ENCODE assay signal across 24 mouse cellular contexts in genomic region chr10:75549886-75550285, GRCm38 (mm10). TPM values are rescaled to one million over a fixed set of nuclear protein-coding genes. Genes with fewer than 3 reads are reported as not detected.
DNase-seq lines count a peak whose midpoint lies in the region; ATAC-seq and TF ChIP-seq lines count a peak whose summit lies in the region.
"Had no signal": no experiment of that assay in that cellular context is flagged by ENCODE, and none has a peak within 500 bp of the region (broad histone marks: within the 10 kb centered on the region; RNA-seq: fewer than 3 reads in every experiment).

No protein-coding gene starts in this region.

- 0 out of 2 replicates have a peak, but pooled peaks have one; percentile 19 for TF ChIP-seq EP300 in lung, postnatal 0 days (IDR thresholded peaks at IDR 0.05)

- ATAC-seq in kidney, embryonic 16.5 days (ENCODE audit: low FRiP score, low TSS enrichment) = peak; percentile 65
- ATAC-seq in lung, postnatal 0 days = peak; percentile 47
- peak; percentile 64 for ATAC-seq in liver, embryonic 15.5 days (ENCODE audit: insufficient read depth)
- ATAC-seq: forebrain, embryonic 13.5 days; intestine, postnatal 0 days; midbrain, embryonic 16.5 days had no signal

- DNase-seq in kidney, adult 9 months = no peak
- peak; percentile 77 for DNase-seq in lung, postnatal 0 days (ENCODE audit: low spot score)
- no peak for DNase-seq in lung, postnatal 4 days
- DNase-seq in layer of hippocampus, adult 9-11 months = no peak
- DNase-seq: adrenal gland, adult 8-10 months; cerebellum, adult 8-10 months; cerebellum, postnatal 25 days; gastrocnemius, postnatal 25 days; heart, adult 18-20 months; heart, postnatal 4 days; kidney, postnatal 36 days; right cerebral cortex, postnatal 25 days had no signal

- H3K4me1 ChIP-seq in kidney, embryonic 16.5 days (ENCODE audit: insufficient read depth, low read length) = peaks cover 42% of the 10 kb centered on the region
- peaks cover 14% of the 10 kb centered on the region; the same call in 1 of the 2 replicates for H3K4me1 ChIP-seq in lung, postnatal 0 days (ENCODE audit: insufficient read depth, low read depth, low read length)
- H3K4me1 ChIP-seq in liver, embryonic 15.5 days (replicated peaks) = peaks cover 12% of the 10 kb centered on the region

- TF ChIP-seq CTCF in lung, postnatal 0 days (IDR thresholded peaks at IDR 0.05) = no peak

- no peak overlapping the region for H3K4me3 ChIP-seq in kidney, embryonic 16.5 days (ENCODE audit: low read length)
- H3K4me3 ChIP-seq in lung, postnatal 0 days (ENCODE audit: low read depth, low read length) = no peak overlapping the region
- no peak overlapping the region for H3K4me3 ChIP-seq in liver, embryonic 15.5 days (replicated peaks)
- H3K4me3 ChIP-seq: forebrain, embryonic 13.5 days; hindbrain, embryonic 13.5 days; layer of hippocampus, adult 2 months; limb, embryonic 13.5 days; midbrain, embryonic 10.5 days; stomach, embryonic 15.5 days had no signal

- H3K27ac ChIP-seq in kidney, embryonic 16.5 days (ENCODE audit: low read length) = no peak overlapping the region; the same call in 1 of the 2 replicates
- H3K27ac ChIP-seq in lung, postnatal 0 days (ENCODE audit: low read length) = no peak overlapping the region
- no peak overlapping the region for H3K27ac ChIP-seq in liver, embryonic 15.5 days (replicated peaks)
- H3K27ac ChIP-seq: forebrain, embryonic 13.5 days; hindbrain, embryonic 13.5 days; layer of hippocampus, adult 2 months; limb, embryonic 13.5 days; midbrain, embryonic 10.5 days; stomach, embryonic 15.5 days had no signal

- peaks cover 5% of the 10 kb centered on the region; the same call in 1 of the 2 replicates for H3K9me3 ChIP-seq in kidney, embryonic 16.5 days (ENCODE audit: low read length)
- H3K9me3 ChIP-seq in lung, postnatal 0 days (ENCODE audit: low read length) = no peaks in the 10 kb centered on the region; the same call in 1 of the 2 replicates
- no peaks in the 10 kb centered on the region for H3K9me3 ChIP-seq in liver, embryonic 15.5 days (replicated peaks)
- H3K9me3 ChIP-seq: forebrain, embryonic 13.5 days; G1E; stomach, embryonic 15.5 days had no signal

- no peak overlapping the region for H3K9ac ChIP-seq in kidney, embryonic 16.5 days (replicated peaks; ENCODE audit: low read length)
- H3K9ac ChIP-seq in lung, postnatal 0 days (replicated peaks; ENCODE audit: low read depth) = no peak overlapping the region
- H3K9ac ChIP-seq in liver, embryonic 15.5 days = no peak overlapping the region
- H3K9ac ChIP-seq: forebrain, embryonic 13.5 days; hindbrain, embryonic 13.5 days; limb, embryonic 13.5 days; stomach, embryonic 15.5 days had no signal

- no peaks in the 10 kb centered on the region for H3K36me3 ChIP-seq in kidney, embryonic 16.5 days (ENCODE audit: insufficient read depth, low read length)
- H3K36me3 ChIP-seq in lung, postnatal 0 days (ENCODE audit: insufficient read depth, low read length) = no peaks in the 10 kb centered on the region
- no peaks in the 10 kb centered on the region for H3K36me3 ChIP-seq in liver, embryonic 15.5 days (replicated peaks)
- H3K36me3 ChIP-seq: G1E; limb, embryonic 13.5 days; midbrain, embryonic 10.5 days; stomach, embryonic 15.5 days had no signal

- H3K4me2 ChIP-seq in kidney, embryonic 16.5 days (replicated peaks; ENCODE audit: low read depth, low read length) = no peak overlapping the region
- no peak overlapping the region for H3K4me2 ChIP-seq in lung, postnatal 0 days (replicated peaks; ENCODE audit: low read depth, low read length)
- no peak overlapping the region for H3K4me2 ChIP-seq in liver, embryonic 15.5 days
- H3K4me2 ChIP-seq: forebrain, embryonic 13.5 days; heart, embryonic 11.5 days; hindbrain, embryonic 13.5 days; limb, embryonic 13.5 days; stomach, embryonic 15.5 days had no signal

- 16% methylated on average over 7 of the region's 7 CpGs for WGBS in kidney, embryonic 16.5 days
- WGBS in lung, postnatal 0 days = 36% methylated on average over 7 of the region's 7 CpGs
- 48% methylated on average over 7 of the region's 7 CpGs for WGBS in liver, embryonic 15.5 days (ENCODE audit: insufficient replicate concordance)

- no peaks in the 10 kb centered on the region for H3K27me3 ChIP-seq in kidney, embryonic 16.5 days (ENCODE audit: insufficient read depth, low read length)
- H3K27me3 ChIP-seq in lung, postnatal 0 days (replicated peaks; ENCODE audit: insufficient read depth, low read length) = no peaks in the 10 kb centered on the region
- peaks cover 2% of the 10 kb centered on the region; the same call in 1 of the 2 replicates for H3K27me3 ChIP-seq in liver, embryonic 15.5 days
- H3K27me3 ChIP-seq: forebrain, embryonic 13.5 days; hindbrain, embryonic 13.5 days; limb, embryonic 13.5 days; stomach, embryonic 15.5 days had no signal

RNA-seq across cellular contexts. Expression of gene Lrrc75b, which starts 10.2 kb away (rescaled TPM):
- 3.3 and 3.8 TPM in 2 replicates for polyA plus RNA-seq in kidney, embryonic 16.5 days (2015; fragmentation: Nextera tagmentation; extraction: Ambion mirVana)
- 0.52 and 0.84 TPM in 2 replicates for polyA plus RNA-seq in lung, postnatal 0 days (2015; fragmentation: Nextera tagmentation; extraction: Ambion mirVana)
- polyA plus RNA-seq in liver, embryonic 15.5 days (2015; fragmentation: Nextera tagmentation; extraction: Ambion mirVana) = 0.06 and 0.15 TPM in 2 replicates
- polyA plus RNA-seq: G1E had no signal

RNA-seq across cellular contexts. Expression of gene Ggt1, which starts 11.5 kb away (rescaled TPM):
- 244 and 292 TPM in 2 replicates for polyA plus RNA-seq in kidney, embryonic 16.5 days (2015; fragmentation: Nextera tagmentation; extraction: Ambion mirVana)
- 0.21 and 0.42 TPM in 2 replicates for polyA plus RNA-seq in lung, postnatal 0 days (2015; fragmentation: Nextera tagmentation; extraction: Ambion mirVana)
- polyA plus RNA-seq in liver, embryonic 15.5 days (2015; fragmentation: Nextera tagmentation; extraction: Ambion mirVana) = 13.8 and 22.1 TPM in 2 replicates
- polyA plus RNA-seq: G1E had no signal

RNA-seq across cellular contexts. Expression of gene Gucd1, which starts 32.1 kb away (rescaled TPM):
- 53.4 and 54.0 TPM in 2 replicates for polyA plus RNA-seq in kidney, embryonic 16.5 days (2015; fragmentation: Nextera tagmentation; extraction: Ambion mirVana)
- 19.9 and 20.3 TPM in 2 replicates for polyA plus RNA-seq in lung, postnatal 0 days (2015; fragmentation: Nextera tagmentation; extraction: Ambion mirVana)
- 62.1 and 74.6 TPM in 2 replicates for polyA plus RNA-seq in liver, embryonic 15.5 days (2015; fragmentation: Nextera tagmentation; extraction: Ambion mirVana)

RNA-seq across cellular contexts. Expression of gene Snrpd3, which starts 32.5 kb away (rescaled TPM):
- 156 and 186 TPM in 2 replicates for polyA plus RNA-seq in kidney, embryonic 16.5 days (2015; fragmentation: Nextera tagmentation; extraction: Ambion mirVana)
- 61.6 and 65.7 TPM in 2 replicates for polyA plus RNA-seq in lung, postnatal 0 days (2015; fragmentation: Nextera tagmentation; extraction: Ambion mirVana)
- polyA plus RNA-seq in liver, embryonic 15.5 days (2015; fragmentation: Nextera tagmentation; extraction: Ambion mirVana) = 65.7 and 68.7 TPM in 2 replicates

RNA-seq across cellular contexts. Expression of gene Ggt5, which starts 39.3 kb away (rescaled TPM):
- 6.4 and 9.5 TPM in 2 replicates for polyA plus RNA-seq in kidney, embryonic 16.5 days (2015; fragmentation: Nextera tagmentation; extraction: Ambion mirVana)
- 3.0 and 3.4 TPM in 2 replicates for polyA plus RNA-seq in lung, postnatal 0 days (2015; fragmentation: Nextera tagmentation; extraction: Ambion mirVana)
- polyA plus RNA-seq in liver, embryonic 15.5 days (2015; fragmentation: Nextera tagmentation; extraction: Ambion mirVana) = 0.75 and 1.3 TPM in 2 replicates
- polyA plus RNA-seq: G1E had no signal

Comparison
In these comparisons a context has a peak if more than half of its experiments do, and no peak if none do; other contexts are left out.
1. RNA of gene Ggt1, which starts 11.5 kb away (polyA plus RNA-seq): 244 to 292 TPM in kidney, embryonic 16.5 days; 13.8 to 22.1 TPM in liver, embryonic 15.5 days and 0.21 to 0.42 TPM in lung, postnatal 0 days; every median in the first group is over 10 times any median in the second.
2. Peak in every context shown above with its lines, with median percentiles within 50 percentile points of each other: ATAC-seq.